In genomic region chr17:24005049-24005448, GRCm38 (mm10) we compare ENCODE assay signal across 42 mouse cellular contexts. TPM values are rescaled to one million over a fixed set of nuclear protein-coding genes. Genes with fewer than 3 reads are reported as not detected.
"Had no signal": no experiment of that assay in that cellular context is flagged by ENCODE, and none has a peak within 500 bp of the region (broad histone marks: within the 10 kb centered on the region; RNA-seq: fewer than 3 reads in every experiment).

No protein-coding gene starts in this region.

- DNase-seq: heart, postnatal 10 days; heart, postnatal 14 days; heart, postnatal 36 days; heart, postnatal 4 days; kidney, adult 11 months; kidney, adult 18-20 months; kidney, adult 2 months; kidney, adult 8-10 months; kidney, adult 9 months; kidney, postnatal 10 days; kidney, postnatal 14 days; kidney, postnatal 25 days; kidney, postnatal 36 days; kidney, postnatal 4 days; layer of hippocampus, adult 9-11 months; layer of hippocampus, postnatal 36 days had no signal

RNA-seq across cellular contexts. Expression of gene Prss22, which starts 7.1 kb away (rescaled TPM):
- polyA plus RNA-seq: heart, embryonic 11.5 days; heart, embryonic 14.5 days; heart, embryonic 16.5 days; heart, postnatal 0 days; hindbrain, embryonic 13.5 days; hindbrain, embryonic 14.5 days; hindbrain, embryonic 15.5 days; hindbrain, embryonic 16.5 days; hindbrain, postnatal 0 days; inflammation-experienced regulatory T-cells, adult 6 months; intestine, embryonic 14.5 days; intestine, embryonic 15.5 days had no signal

RNA-seq across cellular contexts. Expression of gene Prss30, which starts 24.7 kb away (rescaled TPM):
- polyA plus RNA-seq: heart, embryonic 11.5 days; heart, embryonic 12.5 days; heart, embryonic 13.5 days; heart, embryonic 15.5 days; heart, postnatal 0 days; hindbrain, embryonic 10.5 days; hindbrain, embryonic 11.5 days; hindbrain, embryonic 12.5 days; hindbrain, embryonic 13.5 days; hindbrain, embryonic 14.5 days; hindbrain, embryonic 15.5 days; hindbrain, embryonic 16.5 days; hindbrain, postnatal 0 days had no signal

RNA-seq across cellular contexts. Expression of gene Prss27, which starts 32.9 kb away (rescaled TPM):
- polyA plus RNA-seq: heart, embryonic 14.5 days; heart, embryonic 15.5 days; heart, postnatal 0 days; hindbrain, postnatal 0 days; kidney, embryonic 14.5 days had no signal

RNA-seq across cellular contexts. Expression of gene Sbpl, which starts 50.0 kb away (rescaled TPM):
- polyA plus RNA-seq: heart, embryonic 10.5 days; heart, embryonic 11.5 days; heart, embryonic 12.5 days; heart, embryonic 13.5 days; heart, embryonic 14.5 days; heart, embryonic 15.5 days; heart, embryonic 16.5 days; heart, postnatal 0 days; hindbrain, embryonic 10.5 days; hindbrain, embryonic 11.5 days; hindbrain, embryonic 12.5 days; hindbrain, embryonic 13.5 days; hindbrain, embryonic 14.5 days; hindbrain, embryonic 15.5 days; hindbrain, embryonic 16.5 days; hindbrain, postnatal 0 days; inflammation-experienced regulatory T-cells, adult 6 months; intestine, embryonic 14.5 days; intestine, embryonic 15.5 days; intestine, embryonic 16.5 days; intestine, postnatal 0 days; kidney, adult 2 months; kidney, embryonic 14.5 days; kidney, embryonic 15.5 days; kidney, embryonic 16.5 days; kidney, postnatal 0 days; large intestine, adult 2 months had no signal
